Mouse (Mus musculus) hindbrain, embryonic 14.5 days (tissue): ENCODE measurements at regions not wholly inside any gene's neighbourhood (a gene's known extent, or its start where the extent isn't known, plus 50 kb on each side); places are given as distances from the start of the nearest gene placed in this dataset.
A peak's percentile ranks its signal among the peaks of the same experiment; 100 is the strongest.

ENCODE experiments used
- ATAC-seq: fragments of 200-750 bp; cut with Nextera tagmentation; 2 replicates; pipeline ENCODE4 v1.8.0; 2017; ENCODE audit warnings: moderate number of reproducible peaks, mild to moderate bottlenecking, moderate TSS enrichment, moderate library complexity; ENCODE audit not compliant: low FRiP score
- DNase-seq: peaks from one replicate; pipeline ENCODE4 v3.0.0-alpha.2; 2015; ENCODE audit warnings: low spot score
- H3K27ac ChIP-seq: fragments of 300-500 bp; sonication (generic); 2 replicates; pipeline ENCODE4 v1.5.1; 2014; ENCODE audit warnings: mild to moderate bottlenecking, moderate library complexity
- H3K27me3 ChIP-seq: fragments of 300-500 bp; sonication (generic); 2 replicates; pipeline ENCODE4 v1.6.1; 2014; ENCODE audit warnings: mild to moderate bottlenecking, low read length, mixed read lengths; ENCODE audit not compliant: control insufficient read depth, insufficient read depth
- H3K36me3 ChIP-seq: fragments of 300-500 bp; sonication (generic); replicated peaks from 2 replicates; pipeline ENCODE4 v1.6.1; 2014; ENCODE audit not compliant: control insufficient read depth, insufficient read depth
- H3K4me1 ChIP-seq: fragments of 300-500 bp; sonication (generic); replicated peaks from 2 replicates; pipeline ENCODE4 v1.6.1; 2014; ENCODE audit warnings: antibody characterized with exemption, low read length, mixed read lengths; ENCODE audit not compliant: control insufficient read depth, insufficient read depth
- H3K4me2 ChIP-seq: fragments of 300-500 bp; sonication (generic); replicated peaks from 2 replicates; pipeline ENCODE4 v1.6.1; 2014; ENCODE audit warnings: mild to moderate bottlenecking, moderate library complexity
- H3K4me3 ChIP-seq: fragments of 300-500 bp; sonication (generic); replicated peaks from 2 replicates; pipeline ENCODE4 v1.5.1; 2014; ENCODE audit warnings: mild to moderate bottlenecking, low read length
- H3K9ac ChIP-seq: fragments of 300-500 bp; sonication (generic); 2 replicates; pipeline ENCODE4 v1.6.1; 2014
- H3K9me3 ChIP-seq: fragments of 300-500 bp; sonication (generic); 2 replicates; pipeline ENCODE4 v1.6.1; 2016; ENCODE audit warnings: low read length; ENCODE audit not compliant: control insufficient read depth
- WGBS: fragments of 180-500 bp; shearing (Covaris S2); extraction: QIAGEN DNeasy Blood & Tissue Kit; methylation state at CpG from one replicate; pipeline ENCODE4 v1.1.7; 2014; 5-methylcytosine and 5-hydroxymethylcytosine counted together

DNA sequence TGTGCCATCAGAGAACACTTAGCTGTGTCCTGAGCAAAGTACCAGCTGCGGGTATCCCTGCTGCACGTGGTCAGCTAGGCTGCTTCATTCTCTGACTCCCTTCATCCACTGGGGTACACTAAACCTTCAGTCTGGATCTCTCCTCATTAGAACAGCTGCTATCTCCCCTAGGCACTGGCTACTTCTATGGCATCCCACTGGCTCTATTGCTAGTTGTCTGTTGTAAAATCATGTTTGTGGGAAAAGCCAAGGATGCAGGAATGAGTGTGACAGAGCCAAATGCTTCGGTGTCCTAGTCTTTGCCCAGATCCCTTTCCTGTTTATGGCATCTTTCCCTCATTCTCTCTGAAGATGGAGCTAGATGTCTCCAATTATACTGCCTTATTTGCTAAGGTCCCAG is 440.9 kb downstream of the Nbas start:
- H3K4me1 ChIP-seq: no peaks in the 10 kb centered on the region
- ATAC-seq (no peak), DNase-seq (no peak)
- H3K9ac ChIP-seq: no peak overlapping the region
- H3K27ac ChIP-seq: no peak overlapping the region
- H3K9me3 ChIP-seq: no peaks in the 10 kb centered on the region
- no peak overlapping the region for H3K4me3 ChIP-seq
- H3K27me3 ChIP-seq: no peaks in the 10 kb centered on the region
- 86% methylated on average over 3 of the region's 3 CpGs for WGBS
- H3K36me3 ChIP-seq: no peaks in the 10 kb centered on the region
- H3K4me2 ChIP-seq: no peak overlapping the region

DNA sequence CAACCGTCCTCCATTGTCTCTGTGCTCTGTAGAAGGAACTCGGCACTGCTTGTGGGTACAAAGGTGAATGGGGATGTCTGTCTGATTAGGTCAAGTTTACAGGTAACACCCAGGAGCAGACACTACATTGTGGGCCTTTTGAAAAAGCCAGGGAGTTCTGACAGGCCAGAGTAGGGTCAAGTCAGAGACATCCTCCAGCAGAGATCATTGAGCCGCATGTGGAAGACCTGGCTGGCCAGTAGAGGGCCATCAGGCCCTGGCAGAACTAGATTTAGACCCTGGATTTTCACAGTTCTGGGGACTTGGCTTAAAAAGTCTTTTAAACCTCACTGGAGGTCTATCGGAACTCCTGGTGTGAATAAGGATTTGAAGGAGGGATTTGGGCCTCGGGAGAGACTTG is 438.8 kb downstream of the Nbas start:
- Histone ChIP-seq H3K27me3 (no peaks in the 10 kb centered on the region), H3K4me1 (no peaks in the 10 kb centered on the region), H3K27ac (no peak overlapping the region), H3K9ac (no peak overlapping the region), H3K4me2 (no peak overlapping the region), H3K9me3 (no peaks in the 10 kb centered on the region), H3K36me3 (no peaks in the 10 kb centered on the region), H3K4me3 (no peak overlapping the region)
- WGBS: 85% methylated on average over 5 of the region's 5 CpGs
- ATAC-seq (no peak), DNase-seq (no peak)

DNA sequence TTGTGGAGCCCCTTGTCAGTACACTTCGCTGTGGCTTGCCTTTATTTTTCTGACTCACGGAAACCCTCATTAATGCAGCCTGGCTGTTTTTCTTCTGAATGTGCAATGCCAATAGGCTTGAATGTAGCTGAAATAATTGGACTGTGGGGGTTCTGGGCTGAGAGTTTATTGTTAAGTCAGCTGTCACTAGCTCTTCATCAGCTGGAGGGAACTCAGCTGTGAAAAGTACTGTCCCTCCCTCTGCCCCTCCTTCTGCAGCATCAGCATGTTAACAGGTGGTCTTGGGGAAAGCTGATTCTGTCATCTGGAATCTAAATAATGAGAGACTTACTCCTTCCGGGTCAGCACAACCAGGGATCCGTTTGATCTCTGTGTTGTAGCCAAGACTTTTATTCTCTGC is 437.6 kb downstream of the Nbas start:
- H3K9ac ChIP-seq: no peak overlapping the region
- H3K27ac ChIP-seq: no peak overlapping the region
- no peaks in the 10 kb centered on the region for H3K9me3 ChIP-seq
- no peaks in the 10 kb centered on the region for H3K27me3 ChIP-seq
- H3K4me3 ChIP-seq: no peak overlapping the region
- ATAC-seq (peak; percentile 57; the same call in 1 of the 2 replicates), DNase-seq (no peak)
- no peaks in the 10 kb centered on the region for H3K4me1 ChIP-seq
- no peak overlapping the region for H3K4me2 ChIP-seq
- 22% methylated on average over 4 of the region's 4 CpGs for WGBS
- H3K36me3 ChIP-seq: no peaks in the 10 kb centered on the region

DNA sequence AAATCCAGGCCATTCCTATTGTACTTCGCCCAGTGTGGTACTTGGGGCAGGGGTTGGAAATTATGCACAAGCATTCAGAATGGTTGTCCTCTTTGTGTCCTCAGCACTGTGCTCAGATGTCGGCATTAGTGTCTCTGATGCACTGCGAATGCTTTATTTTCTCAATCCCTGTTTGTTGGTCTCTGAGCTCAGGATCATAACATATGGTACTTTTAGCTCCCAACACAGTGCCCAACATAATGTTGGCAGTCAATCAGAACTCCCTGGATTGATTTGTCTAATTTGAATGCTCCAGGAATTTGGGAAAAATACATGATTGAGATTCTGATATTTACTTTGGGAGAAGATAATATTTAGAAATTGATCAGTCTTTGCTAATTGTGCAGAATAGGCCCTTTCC is 434.7 kb downstream of the Nbas start:
- Histone ChIP-seq H3K27ac (no peak overlapping the region), H3K4me1 (no peaks in the 10 kb centered on the region), H3K27me3 (no peaks in the 10 kb centered on the region), H3K36me3 (no peaks in the 10 kb centered on the region), H3K4me2 (no peak overlapping the region), H3K4me3 (no peak overlapping the region), H3K9me3 (no peaks in the 10 kb centered on the region), H3K9ac (no peak overlapping the region)
- 75% methylated on average over 3 of the region's 3 CpGs for WGBS
- ATAC-seq (no peak), DNase-seq (no peak)

DNA sequence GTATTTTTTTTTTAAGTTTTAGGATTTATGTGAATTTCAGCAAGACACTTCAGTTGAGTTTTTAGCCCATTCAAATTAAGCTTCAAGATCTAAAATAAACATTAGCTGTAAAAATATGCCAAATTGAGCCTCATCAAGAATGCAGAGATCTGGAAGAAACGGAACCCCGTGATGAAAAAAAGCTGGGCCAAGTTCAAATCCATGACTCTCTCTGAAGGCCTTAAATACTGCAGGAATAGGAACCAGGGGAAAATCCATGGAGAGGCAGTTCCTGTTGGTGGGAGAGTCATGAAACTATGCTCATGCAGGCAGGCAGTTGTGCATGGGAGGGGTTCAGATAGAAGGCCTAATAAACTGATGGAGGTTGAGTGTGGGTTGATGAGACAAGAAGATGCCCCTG is 430.9 kb downstream of the Nbas start:
- DNase-seq (no peak), ATAC-seq (no peak)
- Histone ChIP-seq H3K9me3 (no peaks in the 10 kb centered on the region), H3K27ac (no peak overlapping the region), H3K4me3 (no peak overlapping the region), H3K9ac (no peak overlapping the region), H3K36me3 (no peaks in the 10 kb centered on the region), H3K4me1 (no peaks in the 10 kb centered on the region), H3K4me2 (no peak overlapping the region), H3K27me3 (no peaks in the 10 kb centered on the region)
- WGBS: 93% methylated on average over 2 of the region's 2 CpGs

DNA sequence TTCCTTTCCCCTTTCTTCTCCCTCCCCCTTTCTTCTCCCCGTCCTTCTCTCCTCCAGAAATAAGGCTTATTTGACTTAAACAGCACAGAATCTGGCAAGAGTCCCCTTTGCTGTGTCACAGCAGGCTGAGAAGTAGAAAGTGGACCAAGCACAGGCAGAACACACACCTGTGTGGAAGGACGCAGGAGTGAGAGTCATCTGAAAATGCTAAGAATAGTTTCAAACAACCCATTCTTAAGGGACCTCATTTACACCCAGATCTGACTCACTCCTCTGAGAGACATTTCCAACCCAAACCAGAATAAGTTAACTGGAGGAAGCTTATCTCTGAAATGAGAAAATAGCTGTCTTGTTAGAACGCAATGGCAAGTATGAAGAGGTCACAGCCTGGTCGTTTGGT is 429.9 kb downstream of the Nbas start:
- ATAC-seq: no peak
- 78% methylated on average over 4 of the region's 4 CpGs for WGBS

DNA sequence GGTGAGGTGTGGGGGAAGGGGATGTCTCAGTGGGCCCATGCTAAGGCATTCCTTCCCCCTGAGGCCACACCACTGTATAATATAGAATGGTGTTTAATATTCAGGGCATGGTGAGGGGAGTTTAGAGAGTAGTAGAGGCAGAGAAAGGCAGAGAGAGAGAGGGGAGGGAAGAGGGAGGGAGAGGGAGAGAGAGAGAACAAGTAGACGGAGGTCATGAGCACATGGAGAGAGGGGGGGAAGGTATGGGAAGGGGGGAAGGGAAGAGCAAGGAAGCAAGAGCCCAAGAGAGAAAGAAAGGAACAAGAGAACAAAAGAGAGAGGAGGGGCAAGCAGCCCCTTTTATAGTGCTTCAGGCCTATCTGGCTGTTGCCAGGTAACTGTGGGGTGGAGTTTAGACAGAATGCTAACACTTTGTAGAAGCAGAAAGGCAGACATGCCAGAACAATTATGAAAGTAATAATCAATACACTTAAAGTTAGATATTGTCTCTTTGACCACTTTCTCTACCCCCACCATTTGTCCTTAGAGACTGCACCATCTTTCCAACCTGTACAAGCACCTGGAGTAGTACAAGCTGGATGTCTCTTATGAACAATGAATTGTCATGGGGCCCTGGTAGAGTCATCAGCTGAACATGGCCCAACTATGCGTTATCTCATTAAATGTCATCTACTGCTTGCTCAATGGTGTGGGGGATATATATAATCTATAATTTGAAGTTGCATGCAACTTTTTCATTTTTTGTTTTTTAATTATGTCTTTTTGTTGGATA is 422.6 kb downstream of the Nbas start:
- ATAC-seq: peak; percentile 53; the same call in 1 of the 2 replicates
- no peak overlapping the region for H3K4me3 ChIP-seq
- 43% methylated on average over 2 of the region's 2 CpGs for WGBS
- no peak overlapping the region for H3K4me2 ChIP-seq
- H3K27ac ChIP-seq: no peak overlapping the region
- H3K9me3 ChIP-seq: no peaks in the 10 kb centered on the region
- no peaks in the 10 kb centered on the region for H3K4me1 ChIP-seq
- no peak overlapping the region for H3K9ac ChIP-seq
- H3K36me3 ChIP-seq: no peaks in the 10 kb centered on the region
- no peaks in the 10 kb centered on the region for H3K27me3 ChIP-seq
- DNase-seq: no peak

More for the DNA sequence above, 429.9 kb downstream of the Nbas start:
- DNase-seq: no peak
- Histone ChIP-seq H3K27ac (no peak overlapping the region), H3K4me3 (no peak overlapping the region), H3K4me1 (no peaks in the 10 kb centered on the region), H3K36me3 (no peaks in the 10 kb centered on the region), H3K9ac (no peak overlapping the region), H3K4me2 (no peak overlapping the region), H3K9me3 (no peaks in the 10 kb centered on the region), H3K27me3 (no peaks in the 10 kb centered on the region)

DNA sequence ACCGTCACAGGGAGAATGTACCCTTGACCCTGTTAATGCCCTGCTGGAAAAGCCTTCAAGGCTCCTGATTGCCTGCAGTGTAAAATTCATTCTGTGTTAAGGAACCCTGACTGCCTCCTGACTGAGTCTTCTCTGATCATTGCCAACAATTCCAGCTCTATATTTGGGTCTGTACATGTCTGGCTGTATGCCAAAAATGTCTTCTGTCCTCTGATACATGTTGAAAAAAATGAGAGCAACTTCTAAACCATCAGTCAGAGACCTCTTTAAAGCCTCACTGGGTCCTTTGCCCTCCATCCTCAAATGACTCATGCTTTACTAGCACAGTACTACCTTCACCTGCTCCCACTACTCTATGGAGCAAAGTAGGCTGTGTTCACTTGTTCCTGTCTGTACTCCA is 408.3 kb downstream of the Nbas start:
- no peak overlapping the region for H3K9ac ChIP-seq
- WGBS: 63% methylated on average over 1 of the region's 1 CpGs

DNA sequence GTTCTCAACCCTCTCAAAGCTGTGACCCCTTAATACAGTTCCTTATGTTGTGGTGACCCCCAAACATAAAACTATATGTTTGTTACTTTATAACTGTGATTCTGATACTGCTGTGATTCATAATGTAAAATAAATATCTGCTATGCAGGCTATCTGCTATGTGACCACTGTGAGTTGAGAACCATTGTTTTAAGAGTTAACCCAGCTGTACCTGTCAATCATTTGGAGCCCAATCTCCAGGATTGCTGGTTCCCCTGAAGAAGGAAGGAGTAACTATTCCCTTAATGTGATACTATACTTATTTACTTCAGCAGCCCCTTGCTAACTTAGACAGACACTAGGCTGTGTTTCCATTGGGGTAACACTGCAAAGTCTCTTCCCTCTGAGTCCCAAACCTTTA is 400.5 kb downstream of the Nbas start:
- DNase-seq: no peak
- no peaks in the 10 kb centered on the region for H3K27me3 ChIP-seq
- no peaks in the 10 kb centered on the region for H3K36me3 ChIP-seq
- no peak overlapping the region for H3K27ac ChIP-seq
- H3K9me3 ChIP-seq: no peaks in the 10 kb centered on the region
- no peak overlapping the region for H3K4me3 ChIP-seq
- no peak overlapping the region for H3K9ac ChIP-seq
- no peak for ATAC-seq
- no peaks in the 10 kb centered on the region for H3K4me1 ChIP-seq
- no peak overlapping the region for H3K4me2 ChIP-seq

More for the DNA sequence above, 408.3 kb downstream of the Nbas start:
- H3K27me3 ChIP-seq: no peaks in the 10 kb centered on the region
- no peak overlapping the region for H3K4me2 ChIP-seq
- no peaks in the 10 kb centered on the region for H3K4me1 ChIP-seq
- no peak overlapping the region for H3K4me3 ChIP-seq
- ATAC-seq (no peak), DNase-seq (no peak)
- H3K36me3 ChIP-seq: no peaks in the 10 kb centered on the region
- H3K9me3 ChIP-seq: no peaks in the 10 kb centered on the region
- H3K27ac ChIP-seq: no peak overlapping the region

DNA sequence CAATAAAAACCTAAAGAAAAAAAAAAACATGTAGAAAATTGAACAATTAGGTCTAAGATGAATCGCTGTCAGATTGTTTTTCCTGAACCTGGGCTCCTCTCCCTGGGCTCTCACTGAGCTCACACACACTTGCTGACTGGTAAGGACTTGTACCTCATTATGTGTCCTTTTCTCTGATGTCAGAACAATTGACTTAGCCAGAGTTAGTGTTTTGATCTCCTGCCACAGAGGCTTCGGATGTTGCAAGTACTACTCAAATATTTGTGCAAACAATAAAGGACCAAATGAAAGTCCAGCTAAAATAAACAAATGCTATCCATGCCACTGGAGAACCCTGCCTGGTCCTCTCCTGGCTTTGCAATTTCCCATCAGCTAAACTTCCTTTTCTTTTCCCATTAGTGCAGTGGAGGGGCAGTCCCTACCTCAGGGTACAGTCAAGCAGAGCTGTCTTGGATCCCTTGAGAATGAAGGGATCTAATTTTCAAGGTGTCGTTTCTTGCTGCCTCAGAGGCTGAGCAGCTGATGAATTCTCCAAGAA is 399.6 kb downstream of the Nbas start:
- no peak for DNase-seq
- Histone ChIP-seq H3K9me3 (no peaks in the 10 kb centered on the region), H3K36me3 (no peaks in the 10 kb centered on the region), H3K4me3 (no peak overlapping the region), H3K9ac (no peak overlapping the region), H3K27ac (no peak overlapping the region), H3K4me1 (no peaks in the 10 kb centered on the region), H3K27me3 (no peaks in the 10 kb centered on the region), H3K4me2 (no peak overlapping the region)
- ATAC-seq: no peak
- WGBS: 73% methylated on average over 3 of the region's 3 CpGs
